Mouse (Mus musculus): ENCODE data around the gene Tesk1. TPM values are rescaled to one million over a fixed set of nuclear protein-coding genes. Genes with fewer than 3 reads are reported as not detected.

Gene Tesk1
- total RNA-seq, 1 experiment from 2014 or later: 17.6 TPM

DNA sequence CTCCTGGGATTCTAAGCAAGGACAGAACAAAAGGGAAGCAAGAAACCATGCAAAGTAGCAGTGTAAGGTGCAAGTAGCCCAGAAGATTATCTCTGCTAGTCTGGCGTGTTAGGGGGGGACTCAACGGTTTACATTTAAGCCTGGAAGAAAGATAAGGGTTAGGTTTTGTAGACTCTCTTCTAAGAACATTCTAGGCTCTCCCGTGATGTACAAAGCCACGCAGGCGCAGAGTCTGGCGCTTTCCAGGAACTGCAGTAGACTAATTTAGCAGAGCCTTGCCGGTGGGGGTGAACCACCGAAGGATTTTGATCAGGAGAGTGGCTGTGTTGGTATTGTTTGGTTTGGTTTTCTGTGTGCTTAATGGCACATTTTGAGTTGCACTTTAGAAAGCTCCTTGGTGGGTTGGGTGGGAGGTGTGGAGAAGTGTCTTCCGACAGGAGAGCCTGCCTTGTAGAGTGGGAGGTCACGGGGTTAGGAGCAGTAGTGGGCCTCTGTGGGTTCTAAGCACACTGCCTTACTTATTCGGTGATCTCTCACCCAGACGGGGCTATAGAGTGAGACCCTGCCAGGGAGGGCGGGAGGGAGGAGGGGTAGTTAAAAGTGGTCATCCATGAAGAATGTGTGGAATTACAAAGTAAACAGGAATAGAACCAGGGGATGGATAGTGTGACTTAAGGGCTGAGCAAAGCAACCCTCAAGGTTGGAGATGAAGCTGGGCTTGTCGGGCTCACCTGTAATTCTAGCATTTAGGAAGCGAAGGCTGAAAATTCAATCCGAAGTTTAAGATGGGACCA, 24.3 kb upstream of the Tesk1 start:
- no peak for ATAC-seq (replicated peaks in 1 of 2; ENCODE audit: insufficient read depth in 1 of 2, low FRiP score in 2 of 2, low TSS enrichment in 1 of 2, low read depth in 1 of 2, poor library complexity in 2 of 2, severe bottlenecking in 2 of 2)

DNA sequence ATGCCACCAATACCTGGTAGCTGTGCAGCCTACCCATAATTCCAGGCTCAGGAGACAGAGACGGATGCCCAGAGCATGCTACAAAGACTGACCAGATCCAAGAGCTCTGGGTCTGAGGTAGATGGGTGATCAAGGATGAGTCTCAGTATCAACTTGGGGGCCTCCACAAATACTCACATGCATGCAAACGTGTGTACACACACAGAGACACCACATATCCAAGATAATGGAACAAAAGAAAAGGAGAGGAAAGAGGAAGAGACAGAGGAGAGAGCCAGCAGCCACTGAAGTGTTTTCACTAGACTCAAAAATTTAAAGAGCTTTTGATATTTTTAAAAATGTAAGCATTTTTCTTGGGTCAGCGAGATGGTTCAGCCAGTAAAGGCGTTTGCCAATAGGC, 23.3 kb upstream of the Tesk1 start:
- ATAC-seq (replicated peaks in 1 of 2; ENCODE audit: insufficient read depth in 1 of 2, low FRiP score in 2 of 2, low TSS enrichment in 1 of 2, low read depth in 1 of 2, poor library complexity in 2 of 2, severe bottlenecking in 2 of 2): no peak

DNA sequence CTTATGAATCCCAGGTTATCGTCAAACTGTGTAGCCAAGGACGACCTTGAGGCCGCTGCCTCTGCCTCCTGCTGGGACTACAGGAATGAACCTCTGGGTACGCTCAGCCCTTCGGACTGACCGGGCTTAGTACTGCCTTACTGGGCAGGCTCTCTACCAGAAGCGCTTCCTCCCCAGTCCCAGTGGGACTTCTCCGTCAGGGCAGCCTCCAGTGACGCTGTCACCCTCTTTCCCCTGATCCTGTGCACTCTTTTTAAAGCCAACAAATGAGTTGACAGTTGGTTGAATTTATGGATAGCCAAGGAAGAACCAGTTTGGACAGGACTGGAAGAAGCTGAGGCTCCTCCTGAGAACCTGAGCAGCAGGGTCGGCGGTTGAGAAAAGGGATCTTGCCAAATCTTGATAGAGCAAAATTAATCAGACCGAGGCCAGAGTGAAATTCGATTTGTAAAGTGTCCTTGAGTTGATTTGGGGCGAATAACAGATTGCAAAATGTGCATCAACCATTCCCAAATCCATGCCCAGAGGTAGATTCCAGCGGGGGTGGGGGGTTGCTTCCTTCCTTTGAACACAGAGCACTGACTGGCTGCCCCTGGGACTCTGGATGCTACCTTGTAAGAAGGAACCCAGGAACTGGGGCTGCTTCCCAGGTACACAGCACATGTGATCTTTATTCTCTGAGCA, 22.6 kb upstream of the Tesk1 start:
- ATAC-seq (replicated peaks in 1 of 2; ENCODE audit: insufficient read depth in 1 of 2, low FRiP score in 2 of 2, low TSS enrichment in 1 of 2, low read depth in 1 of 2, poor library complexity in 2 of 2, severe bottlenecking in 2 of 2): no peak

DNA sequence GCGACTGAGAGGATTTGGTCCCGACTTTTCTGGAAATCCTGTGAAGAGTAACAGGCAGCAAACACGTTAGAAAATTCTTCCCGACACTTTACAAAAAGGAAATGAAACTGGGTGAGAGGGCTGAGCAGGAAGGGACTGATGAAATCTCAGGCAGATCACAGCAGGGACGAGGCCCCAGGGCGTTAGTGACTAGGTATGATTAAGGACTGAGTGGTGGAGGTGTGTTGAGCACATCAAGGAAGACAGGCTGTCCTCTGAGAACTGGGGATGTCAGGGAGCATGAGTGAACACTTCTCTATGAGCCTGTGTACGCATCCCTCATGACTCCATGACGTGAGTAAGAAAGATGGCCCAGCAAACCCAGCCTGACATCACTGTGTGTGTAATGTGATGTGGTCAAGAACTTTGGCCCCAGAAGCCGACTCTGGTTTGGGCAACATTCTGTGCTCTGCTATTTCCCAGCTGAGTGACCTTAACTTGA, 21.9 kb upstream of the Tesk1 start:
- ATAC-seq (replicated peaks in 1 of 2; ENCODE audit: insufficient read depth in 1 of 2, low FRiP score in 2 of 2, low TSS enrichment in 1 of 2, low read depth in 1 of 2, poor library complexity in 2 of 2, severe bottlenecking in 2 of 2): no peak

DNA sequence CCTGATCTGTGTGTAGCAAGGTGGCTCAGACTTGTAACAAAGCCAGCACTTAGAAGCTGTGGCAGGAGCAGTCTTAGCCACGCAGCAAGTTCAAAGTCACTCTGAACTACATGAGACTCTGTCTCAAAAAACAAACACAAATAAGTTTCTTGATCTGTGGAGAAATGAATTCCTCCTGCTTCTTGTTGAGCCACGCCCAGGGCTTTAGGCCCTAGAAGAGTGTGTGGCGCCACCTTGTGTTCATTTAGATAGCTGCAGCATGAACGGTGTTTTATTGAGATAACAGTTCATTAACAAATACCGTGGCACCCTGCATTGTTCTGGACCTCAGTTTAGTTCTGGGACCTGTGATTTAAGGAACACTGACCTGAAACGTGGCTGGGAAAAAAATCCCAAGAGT, 21.4 kb upstream of the Tesk1 start:
- peak; percentile 63 to 66; a peak in 3 of 4 replicates for ATAC-seq (replicated peaks in 1 of 2; ENCODE audit: insufficient read depth in 1 of 2, low FRiP score in 2 of 2, low TSS enrichment in 1 of 2, low read depth in 1 of 2, poor library complexity in 2 of 2, severe bottlenecking in 2 of 2)

DNA sequence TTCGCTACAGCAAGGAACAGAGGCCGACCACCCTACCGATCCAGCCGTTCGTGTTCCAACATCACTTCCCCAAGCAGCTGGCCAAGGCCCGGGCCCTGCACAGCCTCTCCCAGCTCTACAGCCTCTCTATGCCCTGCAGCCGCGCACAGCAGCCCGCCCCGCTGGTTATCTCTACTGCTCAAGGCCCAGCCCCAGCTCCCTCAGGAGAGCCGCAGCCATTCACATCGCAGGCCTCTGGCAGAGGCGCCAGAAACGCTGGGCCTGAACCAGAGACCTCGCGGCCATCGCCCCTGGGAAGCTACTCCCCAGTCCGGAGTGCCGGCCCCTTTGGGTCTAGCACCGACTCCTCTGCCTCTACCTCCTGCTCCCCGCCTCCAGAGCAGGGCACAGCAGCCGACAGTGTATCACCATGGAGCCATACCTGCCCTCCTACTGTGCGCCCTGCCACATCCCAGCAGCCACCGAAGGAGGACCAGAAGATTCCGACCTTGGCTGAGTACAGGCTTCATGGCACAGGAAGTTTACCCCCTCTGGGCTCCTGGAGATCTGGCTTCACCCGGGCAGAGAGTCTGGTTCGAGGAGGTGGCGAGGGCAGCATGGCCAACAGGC, 20.0 kb upstream of the Tesk1 start:
- ATAC-seq (replicated peaks in 1 of 2; ENCODE audit: insufficient read depth in 1 of 2, low FRiP score in 2 of 2, low TSS enrichment in 1 of 2, low read depth in 1 of 2, poor library complexity in 2 of 2, severe bottlenecking in 2 of 2): no peak

DNA sequence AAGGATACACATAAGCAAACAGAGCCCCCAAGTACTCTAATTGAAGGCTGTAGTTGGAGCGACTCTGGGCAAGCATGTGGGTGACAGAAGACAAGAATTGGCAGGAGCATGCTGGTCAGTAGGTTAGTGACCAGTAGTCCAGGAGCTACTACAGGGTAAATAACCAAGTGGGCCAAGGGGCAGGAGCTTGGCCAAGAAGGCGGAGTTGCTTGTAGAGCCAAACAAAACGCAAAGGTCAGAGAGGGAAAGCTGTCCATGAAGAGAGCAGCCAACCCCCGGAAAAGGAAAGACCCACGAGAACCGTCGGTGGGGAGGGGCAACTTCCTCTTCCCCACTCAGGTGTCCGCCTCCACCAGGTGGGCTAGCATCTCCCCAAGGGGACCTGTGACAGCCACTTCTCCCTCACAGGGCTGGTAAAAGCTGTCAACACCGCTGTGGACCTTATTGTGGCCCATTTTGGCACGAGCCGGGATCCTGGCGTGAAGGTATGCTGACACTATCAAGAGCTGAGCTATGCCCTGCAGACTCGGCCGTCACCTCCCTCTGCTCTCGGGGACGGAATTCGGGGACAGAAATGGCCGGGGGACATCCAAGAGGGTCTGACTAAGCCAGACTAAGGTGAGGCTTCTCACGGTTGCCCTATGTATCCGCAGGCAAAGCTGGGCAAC, 18.3 kb upstream of the Tesk1 start:
- ATAC-seq (replicated peaks in 1 of 2; ENCODE audit: insufficient read depth in 1 of 2, low FRiP score in 2 of 2, low TSS enrichment in 1 of 2, low read depth in 1 of 2, poor library complexity in 2 of 2, severe bottlenecking in 2 of 2): no peak

DNA sequence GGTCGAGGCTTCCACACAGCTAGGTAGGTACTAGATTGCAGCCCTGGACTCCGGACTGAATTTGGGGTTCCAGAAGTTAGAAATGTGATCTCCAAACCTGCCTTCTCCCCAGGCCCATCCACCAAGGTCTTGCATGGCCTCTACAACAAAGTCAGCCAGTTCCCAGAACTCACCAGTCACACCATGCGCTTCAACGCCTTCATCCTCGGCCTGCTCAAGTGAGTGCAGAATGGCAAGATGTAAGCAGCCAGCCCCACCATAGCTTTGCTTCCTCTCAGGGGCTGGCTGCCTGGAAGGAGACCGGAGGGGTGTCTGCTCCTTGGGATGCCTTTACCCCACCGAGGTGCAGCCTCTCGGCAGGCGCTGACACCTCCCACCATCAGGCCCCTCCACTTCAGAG, 17.7 kb upstream of the Tesk1 start:
- ATAC-seq (replicated peaks in 1 of 2; ENCODE audit: insufficient read depth in 1 of 2, low FRiP score in 2 of 2, low TSS enrichment in 1 of 2, low read depth in 1 of 2, poor library complexity in 2 of 2, severe bottlenecking in 2 of 2): no peak

DNA sequence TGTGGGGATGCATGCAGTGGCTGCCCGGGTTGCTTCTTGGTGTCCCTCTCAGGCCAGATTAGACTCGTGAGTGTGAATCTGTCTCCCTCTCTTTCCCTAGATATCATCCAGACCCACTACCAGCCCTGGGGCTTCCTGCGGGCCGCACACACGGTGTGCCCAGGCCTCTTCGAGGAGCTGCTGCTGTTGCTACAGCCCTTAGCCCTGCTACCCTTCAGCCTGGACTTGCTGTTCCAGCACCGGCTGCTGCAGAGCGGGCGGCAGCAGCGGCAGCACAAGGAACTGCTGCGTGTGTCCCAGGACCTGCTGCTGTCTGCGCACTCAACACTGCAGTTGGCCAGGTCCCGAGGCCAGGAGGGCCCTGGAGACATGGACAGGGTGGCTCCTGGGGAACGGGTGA, 16.5 kb upstream of the Tesk1 start:
- no peak for ATAC-seq (replicated peaks in 1 of 2; ENCODE audit: insufficient read depth in 1 of 2, low FRiP score in 2 of 2, low TSS enrichment in 1 of 2, low read depth in 1 of 2, poor library complexity in 2 of 2, severe bottlenecking in 2 of 2)

DNA sequence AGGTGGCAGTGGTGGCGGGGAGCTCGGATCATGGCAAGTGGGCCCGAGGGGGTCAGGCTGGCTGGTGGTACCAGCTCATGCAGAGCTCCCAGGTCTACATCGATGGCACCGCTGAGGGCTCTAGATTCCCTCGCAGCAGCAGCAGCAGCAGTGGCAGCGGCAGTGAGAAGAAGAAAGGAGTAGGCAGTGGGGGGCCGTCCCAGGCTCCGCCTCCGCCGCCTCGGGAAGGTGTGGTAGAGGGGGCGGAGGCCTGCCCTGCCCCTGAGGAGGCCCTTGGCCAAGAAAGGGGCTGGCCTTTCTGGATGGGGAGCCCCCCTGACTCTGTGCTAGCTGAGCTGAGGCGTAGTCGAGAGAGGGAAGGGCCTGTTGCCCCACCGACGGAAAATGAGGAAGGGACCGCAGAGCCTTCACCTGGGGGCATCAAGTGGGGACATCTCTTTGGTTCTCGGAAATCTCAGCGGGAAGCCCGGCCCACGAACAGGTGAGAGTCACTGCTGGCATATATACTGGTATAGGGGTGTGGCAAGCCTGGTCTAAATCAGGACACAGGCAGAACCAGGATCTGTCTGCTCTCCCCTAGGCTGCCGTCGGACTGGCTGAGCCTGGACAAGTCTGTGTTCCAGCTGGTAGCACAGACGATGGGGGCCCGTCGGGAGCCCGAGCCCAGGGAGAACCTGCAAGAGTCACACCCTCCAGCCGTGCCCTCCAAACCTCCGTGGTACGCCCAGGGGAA, 15.9 kb upstream of the Tesk1 start:
- peak; percentile 11 to 28; a peak in 2 of 4 replicates for ATAC-seq (replicated peaks in 1 of 2; ENCODE audit: insufficient read depth in 1 of 2, low FRiP score in 2 of 2, low TSS enrichment in 1 of 2, low read depth in 1 of 2, poor library complexity in 2 of 2, severe bottlenecking in 2 of 2)

DNA sequence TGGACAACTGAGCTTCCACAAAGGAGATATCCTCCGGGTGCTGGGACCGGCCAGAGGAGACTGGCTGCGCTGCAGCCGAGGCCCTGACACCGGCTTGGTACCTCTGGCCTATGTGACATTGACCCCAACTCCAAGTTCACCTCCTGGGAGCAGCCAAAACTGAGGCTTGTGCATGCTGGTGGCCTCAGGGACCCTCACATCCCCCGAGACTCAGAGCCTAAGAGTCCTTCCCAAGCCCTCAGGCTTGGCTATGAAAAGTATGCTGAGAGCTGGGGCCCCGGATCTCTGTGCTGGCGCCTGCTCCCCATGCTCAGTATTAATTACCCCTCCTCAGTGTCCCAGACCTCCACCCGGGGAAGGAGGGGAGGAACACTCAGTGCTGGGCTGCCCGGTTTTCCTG, 15.3 kb upstream of the Tesk1 start:
- ATAC-seq (replicated peaks in 1 of 2; ENCODE audit: insufficient read depth in 1 of 2, low FRiP score in 2 of 2, low TSS enrichment in 1 of 2, low read depth in 1 of 2, poor library complexity in 2 of 2, severe bottlenecking in 2 of 2): no peak

DNA sequence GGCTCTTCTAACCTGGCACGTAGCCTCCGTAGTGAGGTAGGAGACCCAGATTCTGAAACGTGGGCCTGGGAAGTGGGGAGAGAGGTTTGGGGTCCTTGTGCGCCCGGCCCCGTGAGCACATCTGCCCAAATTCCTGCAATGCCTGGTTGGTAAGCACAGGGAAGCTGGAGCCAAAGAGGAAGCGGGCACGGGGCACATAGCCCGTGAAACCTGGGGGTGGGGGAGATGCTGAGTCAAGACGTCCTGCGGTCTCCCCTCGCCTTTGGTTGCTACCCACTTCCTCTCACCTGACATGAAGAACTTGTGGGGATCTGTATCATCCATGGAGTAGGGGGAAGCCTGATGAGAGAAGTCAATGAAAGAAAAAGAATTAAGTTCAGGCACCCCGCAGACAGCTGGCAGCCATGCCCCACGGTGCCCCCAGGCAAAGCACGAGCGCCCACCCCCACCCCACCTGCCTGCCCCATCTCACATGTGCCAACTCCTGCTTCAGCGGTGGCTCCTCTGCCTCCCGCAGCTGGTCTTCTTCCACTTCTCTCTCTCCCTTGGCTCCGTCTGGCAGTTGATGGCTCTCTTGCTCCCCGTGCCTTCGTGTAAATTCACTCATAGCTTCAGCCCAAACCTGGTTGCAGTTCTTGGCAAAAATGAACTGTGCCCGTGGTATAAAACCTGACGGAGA, 14.1 kb upstream of the Tesk1 start:
- peak; percentile 42 to 71 for ATAC-seq (replicated peaks in 1 of 2; ENCODE audit: insufficient read depth in 1 of 2, low FRiP score in 2 of 2, low TSS enrichment in 1 of 2, low read depth in 1 of 2, poor library complexity in 2 of 2, severe bottlenecking in 2 of 2)

DNA sequence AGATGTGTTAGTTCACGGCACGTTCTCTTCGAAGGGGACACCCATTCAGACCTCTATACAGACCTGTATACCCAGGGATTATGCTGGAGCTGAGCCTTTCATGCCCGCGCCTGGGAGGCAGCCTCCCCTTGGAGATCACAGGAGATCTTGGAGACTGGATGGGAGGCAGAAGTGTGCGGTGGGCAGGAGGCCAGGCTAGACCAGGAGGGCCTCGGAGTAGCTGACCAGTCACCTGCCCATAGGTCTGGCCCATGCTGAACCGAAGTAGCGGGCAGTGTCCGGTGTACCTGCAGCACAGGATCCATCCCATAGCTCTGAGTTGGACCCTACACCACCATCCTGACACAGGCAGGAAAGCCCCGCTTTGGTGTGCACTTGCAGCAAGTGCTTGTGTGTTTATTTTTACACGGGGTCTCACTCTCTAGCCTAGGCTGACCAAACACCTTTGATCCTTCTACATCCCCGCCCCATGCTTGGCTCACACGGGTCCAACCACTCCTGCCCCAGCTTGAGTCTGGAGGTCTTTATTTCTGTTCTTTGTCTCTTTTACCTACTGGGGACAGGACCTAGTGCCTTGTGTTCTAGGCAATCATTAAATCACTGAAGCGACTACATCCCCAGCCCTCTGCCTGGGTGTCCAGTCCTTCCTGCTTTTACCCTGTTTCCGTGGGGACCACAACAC, 13.4 kb upstream of the Tesk1 start:
- ATAC-seq (replicated peaks in 1 of 2; ENCODE audit: insufficient read depth in 1 of 2, low FRiP score in 2 of 2, low TSS enrichment in 1 of 2, low read depth in 1 of 2, poor library complexity in 2 of 2, severe bottlenecking in 2 of 2): no peak

DNA sequence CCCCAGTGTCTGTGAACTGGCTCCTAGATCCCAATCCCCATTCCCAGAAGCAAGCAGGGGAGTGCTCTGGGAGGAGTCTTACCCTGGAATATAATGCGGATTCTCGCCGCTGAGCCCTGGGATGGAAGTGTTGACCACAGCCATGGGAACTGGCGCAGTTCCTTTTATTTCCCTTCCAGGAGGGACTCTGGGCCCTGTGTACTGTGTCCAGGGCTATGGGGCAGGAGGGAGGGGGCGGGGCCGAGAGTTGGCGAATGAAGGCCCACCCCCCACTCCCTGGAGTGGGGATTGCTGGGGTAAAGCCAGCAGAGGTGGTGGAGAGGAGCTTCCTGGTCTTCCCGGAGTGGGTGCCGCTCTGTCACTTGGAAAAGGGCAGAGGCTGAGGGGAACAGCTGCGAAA, 12.8 kb upstream of the Tesk1 start, which contains the start of gene Fam166b:
Gene Fam166b (minus strand): TSS at position 189 of the 400 bp plus-strand sequence.
- no peak for ATAC-seq (replicated peaks in 1 of 2; ENCODE audit: insufficient read depth in 1 of 2, low FRiP score in 2 of 2, low TSS enrichment in 1 of 2, low read depth in 1 of 2, poor library complexity in 2 of 2, severe bottlenecking in 2 of 2)

DNA sequence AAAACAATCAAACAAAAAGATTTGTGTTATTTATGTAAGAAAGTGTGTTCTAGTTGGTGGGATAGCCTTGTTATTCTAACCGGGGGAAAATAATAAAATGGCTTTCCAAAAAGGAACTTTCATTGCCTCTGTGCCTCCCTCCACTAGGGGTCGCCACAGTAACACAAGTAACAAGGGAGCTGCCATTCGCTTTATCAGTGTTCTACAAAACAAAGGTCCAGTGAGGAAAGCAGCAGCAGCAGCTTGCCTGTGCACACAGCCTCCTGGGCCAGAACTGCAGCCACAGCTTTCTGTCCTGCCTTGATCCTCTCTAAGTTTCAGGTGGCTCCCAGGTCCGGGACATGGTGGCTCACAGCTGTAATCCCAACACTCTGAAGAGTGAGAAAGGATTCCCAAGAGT, 10.0 kb upstream of the Tesk1 start:
- ATAC-seq (replicated peaks in 1 of 2; ENCODE audit: insufficient read depth in 1 of 2, low FRiP score in 2 of 2, low TSS enrichment in 1 of 2, low read depth in 1 of 2, poor library complexity in 2 of 2, severe bottlenecking in 2 of 2): peak; percentile 76 to 84

DNA sequence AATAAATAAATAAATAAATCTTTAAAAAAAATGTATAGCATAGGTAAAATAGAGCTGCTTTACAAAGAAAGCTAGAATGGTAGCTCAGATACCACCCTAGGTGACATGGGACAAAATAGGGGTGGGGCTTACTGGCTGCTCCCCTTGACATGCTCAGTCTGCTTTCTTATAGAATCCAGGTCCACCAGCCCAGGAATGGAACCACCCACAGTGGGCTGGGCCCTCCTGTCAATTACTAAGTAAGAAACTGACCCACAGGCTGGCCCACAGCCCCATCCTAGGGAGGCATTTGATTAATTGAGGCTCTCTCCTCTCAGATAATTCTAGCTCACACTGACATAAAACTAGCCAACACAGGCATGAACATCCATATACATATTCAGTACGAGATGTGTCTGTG, 8.9 kb upstream of the Tesk1 start:
- no peak for ATAC-seq (replicated peaks in 1 of 2; ENCODE audit: insufficient read depth in 1 of 2, low FRiP score in 2 of 2, low TSS enrichment in 1 of 2, low read depth in 1 of 2, poor library complexity in 2 of 2, severe bottlenecking in 2 of 2)

All from hematopoietic stem cell, adult 5-6 weeks (primary cell).